Mouse (Mus musculus): ENCODE data around the gene Svs6.
A peak's percentile ranks its signal among the peaks of the same experiment; 100 is the strongest.
"Not testable (repeated sequence)": the region's sequence is repeated elsewhere in the genome, so short reads cannot be mapped to it uniquely, and the experiment has no call there.

The Svs6 gene

GRCm38 (mm10) chr2:164316451-164316850 lies at the start of gene Svs6:
Gene Svs6 (plus strand): TSS chr2:164316751.
- DNase-seq (ENCODE audit: low read depth, low spot score): not testable (repeated sequence)

- no peak for DNase-seq (ENCODE audit: low read depth, low spot score)
These were observed 38.2 kb upstream of the Svs6 start, which contains the start of gene Svs4 for GRCm38 (mm10) chr2:164278359-164278758. Gene Svs4 (minus strand): TSS chr2:164278459.

- DNase-seq (ENCODE audit: low read depth, low spot score): not testable (repeated sequence)
These were observed 27.6 kb upstream of the Svs6 start, which contains the start of gene Svs3a for GRCm38 (mm10) chr2:164288968-164289367. Gene Svs3a (plus strand): TSS chr2:164289268.

- DNase-seq (ENCODE audit: low read depth, low spot score): peak; percentile 36
These were observed 4.0 kb upstream of the Svs6 start for GRCm38 (mm10) chr2:164312599-164312998.

GRCm38 (mm10) chr2:164315460-164315859 lies 1.1 kb upstream of the Svs6 start:
- not testable (repeated sequence) for DNase-seq (ENCODE audit: low read depth, low spot score)

GRCm38 (mm10) chr2:164320983-164321382 lies 4.4 kb downstream of the Svs6 start:
- DNase-seq (ENCODE audit: low read depth, low spot score): no peak

- DNase-seq (ENCODE audit: low read depth, low spot score): not testable (repeated sequence)
These were observed 15.9 kb downstream of the Svs6 start, which contains the start of gene Svs5 for GRCm38 (mm10) chr2:164332440-164332839. Gene Svs5 (plus strand): TSS chr2:164332740.

- DNase-seq (ENCODE audit: low read depth, low spot score): not testable (repeated sequence)
These were observed 27.2 kb downstream of the Svs6 start for GRCm38 (mm10) chr2:164343732-164344131.

- DNase-seq (ENCODE audit: low read depth, low spot score): peak; percentile 31
These were observed 31.1 kb downstream of the Svs6 start for GRCm38 (mm10) chr2:164347697-164348096.

- DNase-seq (ENCODE audit: low read depth, low spot score): peak; percentile 81
These were observed 32.4 kb downstream of the Svs6 start for GRCm38 (mm10) chr2:164348980-164349379.

GRCm38 (mm10) chr2:164352697-164353096 lies 36.1 kb downstream of the Svs6 start:
- DNase-seq (ENCODE audit: low read depth, low spot score): no peak

GRCm38 (mm10) chr2:164353356-164353755 lies 36.8 kb downstream of the Svs6 start:
- no peak for DNase-seq (ENCODE audit: low read depth, low spot score)

- peak; percentile 80 for DNase-seq (ENCODE audit: low read depth, low spot score)
These were observed 39.8 kb downstream of the Svs6 start for GRCm38 (mm10) chr2:164356177-164356967.

GRCm38 (mm10) chr2:164358373-164358772 lies 41.8 kb downstream of the Svs6 start:
- DNase-seq (ENCODE audit: low read depth, low spot score): peak; percentile 43

- DNase-seq (ENCODE audit: low read depth, low spot score): peak; percentile 66
These were observed 42.5 kb downstream of the Svs6 start for GRCm38 (mm10) chr2:164359031-164359430.

GRCm38 (mm10) chr2:164359668-164360067 lies 43.1 kb downstream of the Svs6 start:
- DNase-seq (ENCODE audit: low read depth, low spot score): no peak

- DNase-seq (ENCODE audit: low read depth, low spot score): no peak
These were observed 44.6 kb downstream of the Svs6 start for GRCm38 (mm10) chr2:164360974-164361657.

GRCm38 (mm10) chr2:164366947-164367346 lies 50.4 kb downstream of the Svs6 start:
- DNase-seq (ENCODE audit: low read depth, low spot score): no peak
